Mouse (Mus musculus) liver, embryonic 13.5 days (tissue): ENCODE results near the gene Pdk2. TPM values are rescaled to one million over a fixed set of nuclear protein-coding genes. Genes with fewer than 3 reads are reported as not detected.
A peak's percentile ranks its signal among the peaks of the same experiment; 100 is the strongest.

Experiments
- ATAC-seq: fragments of 200-750 bp; cut with Nextera tagmentation; 2 replicates; pipeline ENCODE4 v1.8.0; 2017; ENCODE audit warnings: low read depth, mild to moderate bottlenecking, moderate number of reproducible peaks, moderate library complexity
- DNase-seq: peaks from one replicate; pipeline ENCODE4 v3.0.0; 2022
- H3K27ac ChIP-seq: fragments of 300-500 bp; sonication (generic); 2 replicates; pipeline ENCODE4 v1.5.1; 2015; ENCODE audit warnings: moderate library complexity, mild to moderate bottlenecking, inconsistent platforms
- H3K27me3 ChIP-seq: fragments of 300-500 bp; sonication (generic); 2 replicates; pipeline ENCODE4 v1.6.1; 2015; ENCODE audit warnings: mild to moderate bottlenecking, inconsistent platforms
- H3K36me3 ChIP-seq: fragments of 300-500 bp; sonication (generic); 2 replicates; pipeline ENCODE4 v1.6.1; 2015; ENCODE audit warnings: mild to moderate bottlenecking, inconsistent platforms
- H3K4me1 ChIP-seq: fragments of 300-500 bp; sonication (generic); replicated peaks from 2 replicates; pipeline ENCODE4 v1.6.1; 2015; ENCODE audit warnings: inconsistent platforms
- H3K4me2 ChIP-seq: fragments of 300-500 bp; sonication (generic); 2 replicates; pipeline ENCODE4 v1.6.1; 2015; ENCODE audit warnings: inconsistent platforms, mild to moderate bottlenecking, moderate library complexity
- H3K4me3 ChIP-seq: fragments of 300-500 bp; sonication (generic); replicated peaks from 2 replicates; pipeline ENCODE4 v1.5.1; 2015; ENCODE audit warnings: mild to moderate bottlenecking, inconsistent platforms
- H3K9ac ChIP-seq: fragments of 300-500 bp; sonication (generic); 2 replicates; pipeline ENCODE4 v1.6.1; 2015; ENCODE audit warnings: mild to moderate bottlenecking, inconsistent platforms
- H3K9me3 ChIP-seq: fragments of 300-500 bp; sonication (generic); replicated peaks from 2 replicates; pipeline ENCODE4 v1.6.1; 2016; ENCODE audit warnings: inconsistent platforms
- WGBS: fragments of 180-500 bp; shearing (Covaris S2); methylation state at CpG from one replicate; pipeline ENCODE4 v1.1.7; 2015; ENCODE audit not compliant: insufficient replicate concordance; 5-methylcytosine and 5-hydroxymethylcytosine counted together
- polyA plus RNA-seq: library from polyadenylated mRNA; unstranded; fragments of >200 nt; fragmentation: Nextera tagmentation; extraction: Ambion mirVana; gene quantifications from 2 replicates; pipeline ENCODE4 v1.2.1, GENCODE M21; 2015

The Pdk2 gene
- polyA plus RNA-seq, 1 experiment from 2014 or later, result 5.8 TPM

DNA sequence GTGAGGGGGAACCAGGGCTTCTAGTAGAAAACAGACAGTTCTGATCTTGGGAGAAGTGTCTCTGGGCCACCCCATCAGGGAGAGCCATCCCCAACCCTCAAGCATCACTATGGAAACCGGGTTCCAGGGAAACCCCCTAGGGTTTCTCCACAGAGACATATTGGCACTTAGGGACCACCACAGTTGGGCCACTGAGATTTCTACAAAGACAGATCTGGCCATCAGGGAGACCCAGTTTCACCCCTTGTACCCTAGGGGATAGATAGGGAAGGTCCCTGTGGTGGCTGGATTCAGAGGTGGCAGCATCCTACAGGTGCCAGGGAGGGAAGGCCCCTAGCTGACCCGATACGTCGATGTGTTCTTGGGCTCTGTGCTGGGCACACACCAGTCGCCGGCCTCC, 14.3 kb downstream of the Pdk2 start:
- H3K27ac ChIP-seq, result peak overlapping the region; percentile 9; the same call in 1 of the 2 replicates
- no peak overlapping the region for H3K9ac ChIP-seq
- peaks cover 4% of the 10 kb centered on the region; the same call in 1 of the 2 replicates for H3K27me3 ChIP-seq
- no peaks in the 10 kb centered on the region for H3K9me3 ChIP-seq
- 78% methylated on average over 6 of the region's 6 CpGs for WGBS
- no peak overlapping the region for H3K4me2 ChIP-seq
- H3K4me1 ChIP-seq, result peaks cover 24% of the 10 kb centered on the region
- DNase-seq (no peak), ATAC-seq (no peak)
- H3K4me3 ChIP-seq, result no peak overlapping the region
- peaks cover 43% of the 10 kb centered on the region for H3K36me3 ChIP-seq

DNA sequence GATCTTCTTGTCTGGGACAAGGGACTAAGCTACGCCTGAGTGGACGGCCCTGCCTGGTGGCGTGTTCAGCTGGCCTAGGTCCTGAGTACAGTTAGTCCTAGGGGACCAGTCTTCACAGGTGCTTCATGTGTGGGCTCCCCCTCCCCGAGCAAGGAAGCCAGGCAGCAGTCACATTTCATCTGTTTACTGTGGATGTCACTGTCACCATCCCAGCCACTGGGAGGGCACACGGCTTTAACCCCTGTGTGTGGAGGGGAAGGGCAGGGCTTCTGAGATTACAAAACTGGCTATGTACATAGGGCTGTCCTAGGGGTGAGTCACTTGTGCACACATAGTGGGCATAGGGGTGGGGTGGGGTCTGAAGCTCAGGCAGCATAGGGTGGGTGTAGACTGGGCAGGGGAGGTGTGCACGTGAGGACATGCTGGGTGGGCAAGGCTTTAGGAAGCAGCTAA, 15.0 kb downstream of the Pdk2 start:
- peaks cover 31% of the 10 kb centered on the region for H3K4me1 ChIP-seq
- H3K27me3 ChIP-seq, result peaks cover 4% of the 10 kb centered on the region; the same call in 1 of the 2 replicates
- no peaks in the 10 kb centered on the region for H3K9me3 ChIP-seq
- H3K36me3 ChIP-seq, result peaks cover 50% of the 10 kb centered on the region
- 62% methylated on average over 6 of the region's 6 CpGs for WGBS
- H3K9ac ChIP-seq, result no peak overlapping the region
- DNase-seq (no peak), ATAC-seq (peak; percentile 67)
- H3K4me3 ChIP-seq, result no peak overlapping the region
- H3K4me2 ChIP-seq, result no peak overlapping the region
- peak overlapping the region; percentile 22 for H3K27ac ChIP-seq

DNA sequence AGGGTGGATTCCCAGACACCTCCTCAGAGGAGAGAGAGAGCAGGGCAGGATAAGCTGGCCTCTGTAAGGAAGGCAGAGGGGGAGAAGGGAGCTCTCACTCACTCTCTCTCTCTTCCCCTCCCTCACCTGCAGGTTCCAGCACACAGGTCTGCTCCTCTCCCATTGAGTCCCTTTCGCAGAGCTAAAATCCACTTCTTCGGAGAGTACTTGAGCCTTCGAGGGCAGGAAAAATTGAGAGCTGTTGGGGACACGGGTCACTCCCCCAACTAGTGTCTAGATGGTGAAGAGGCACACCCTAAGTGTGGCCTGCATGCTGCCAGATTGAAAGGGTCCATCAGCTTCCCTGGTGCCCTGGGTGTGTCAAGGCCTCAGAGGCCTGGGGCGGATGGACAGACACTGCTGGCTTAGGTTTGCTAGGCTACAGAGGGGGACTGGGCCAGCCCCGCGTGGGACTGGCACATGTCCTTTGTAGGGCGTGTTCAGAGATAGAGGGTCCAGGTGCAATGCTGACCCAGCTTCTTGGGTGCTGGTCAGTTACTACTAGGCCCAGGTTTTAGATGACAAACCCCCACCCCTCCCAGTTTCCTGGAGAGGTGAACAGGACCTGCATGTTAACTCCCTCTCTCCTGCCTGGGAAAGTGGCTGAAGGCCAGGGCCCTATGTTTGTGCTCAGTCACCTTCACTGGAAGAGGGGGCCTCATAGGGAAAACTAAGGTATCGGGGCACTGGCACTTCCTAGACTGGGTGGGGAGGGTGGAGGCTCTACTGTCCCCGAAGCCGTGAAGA, 15.7 kb downstream of the Pdk2 start:
- DNase-seq, result no peak
- no peak overlapping the region for H3K4me2 ChIP-seq
- 0 out of 2 replicates have a peak, but pooled peaks have one; percentile 7 for ATAC-seq
- peaks cover 37% of the 10 kb centered on the region for H3K4me1 ChIP-seq
- H3K9ac ChIP-seq, result 0 out of 2 replicates have a peak overlapping the region, but pooled peaks have one; percentile 7
- H3K27me3 ChIP-seq, result peaks cover 4% of the 10 kb centered on the region; the same call in 1 of the 2 replicates
- H3K4me3 ChIP-seq, result no peak overlapping the region
- H3K9me3 ChIP-seq, result no peaks in the 10 kb centered on the region
- 76% methylated on average over 11 of the region's 11 CpGs for WGBS
- peak overlapping the region; percentile 22 for H3K27ac ChIP-seq
- H3K36me3 ChIP-seq, result peaks cover 57% of the 10 kb centered on the region

DNA sequence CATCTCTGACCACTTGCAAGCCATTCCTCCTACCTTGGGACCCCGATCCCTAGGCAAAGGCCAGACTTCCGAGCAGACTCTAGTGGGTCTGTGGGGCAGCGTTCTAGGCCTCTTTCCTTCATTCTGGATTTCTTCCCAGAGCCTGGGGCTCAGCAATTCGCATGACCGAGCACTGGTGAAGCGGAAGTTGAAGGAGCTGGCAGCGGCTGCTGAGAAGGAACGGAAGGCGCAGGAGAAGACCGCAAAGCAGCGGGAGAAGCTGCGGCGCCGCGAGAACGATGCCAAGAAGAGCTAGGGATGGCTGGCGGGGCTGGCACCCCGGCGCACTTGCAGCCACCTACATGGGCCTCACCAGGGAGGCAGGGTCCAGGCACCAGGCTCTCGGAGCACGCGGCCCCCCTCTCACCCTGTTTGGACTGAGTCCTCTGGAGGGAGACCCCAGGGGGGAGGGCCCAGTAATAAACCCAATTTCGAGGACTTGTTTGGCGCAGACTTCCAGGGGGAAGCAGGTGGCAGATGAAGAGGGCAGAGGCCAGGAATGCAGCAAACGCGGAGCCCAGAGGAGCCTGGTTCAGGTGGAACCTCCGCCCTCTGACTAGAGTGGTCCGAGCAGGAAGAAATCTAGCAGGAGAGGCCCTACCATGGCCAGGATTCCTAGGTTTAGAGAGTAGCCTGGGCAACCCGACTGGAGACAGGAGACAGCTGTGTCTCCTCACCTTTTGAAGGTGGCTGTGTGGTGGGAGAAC, 16.5 kb downstream of the Pdk2 start:
- Histone ChIP-seq H3K9me3 (no peaks in the 10 kb centered on the region), H3K4me2 (no peak overlapping the region), H3K36me3 (peaks cover 65% of the 10 kb centered on the region), H3K27ac (peak overlapping the region; percentile 22; the same call in 1 of the 2 replicates), H3K4me1 (peaks cover 46% of the 10 kb centered on the region), H3K9ac (no peak overlapping the region), H3K27me3 (peaks cover 11% of the 10 kb centered on the region; the same call in 1 of the 2 replicates), H3K4me3 (no peak overlapping the region)
- DNase-seq (no peak), ATAC-seq (no peak)
- 80% methylated on average over 29 of the region's 29 CpGs for WGBS

DNA sequence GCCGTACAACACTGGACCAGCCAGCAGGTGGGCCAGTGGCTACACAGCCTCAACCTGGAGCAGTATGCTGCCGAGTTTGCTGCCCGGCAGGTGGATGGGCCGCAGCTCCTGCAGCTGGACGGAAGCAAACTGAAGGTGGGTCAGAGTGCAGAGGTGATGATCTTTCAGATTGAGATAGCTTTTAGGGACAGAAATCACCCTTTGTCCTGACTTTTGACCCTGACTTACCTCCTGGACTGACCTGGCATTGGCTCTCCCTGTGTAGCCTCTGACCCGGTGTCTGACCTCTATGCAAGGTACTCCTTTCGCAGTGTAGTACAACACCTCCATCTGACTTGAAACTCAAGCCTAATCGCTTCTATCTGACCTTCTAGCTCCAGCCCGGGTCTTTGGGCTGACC, 17.7 kb downstream of the Pdk2 start:
- H3K4me1 ChIP-seq, result peaks cover 55% of the 10 kb centered on the region
- DNase-seq, result no peak
- no peak overlapping the region for H3K4me3 ChIP-seq
- no peak overlapping the region for H3K27ac ChIP-seq
- no peak overlapping the region for H3K9ac ChIP-seq
- H3K36me3 ChIP-seq, result peaks cover 77% of the 10 kb centered on the region
- ATAC-seq, result no peak
- peaks cover 22% of the 10 kb centered on the region; the same call in 1 of the 2 replicates for H3K27me3 ChIP-seq
- WGBS, result 86% methylated on average over 9 of the region's 9 CpGs
- H3K4me2 ChIP-seq, result no peak overlapping the region
- no peaks in the 10 kb centered on the region for H3K9me3 ChIP-seq

DNA sequence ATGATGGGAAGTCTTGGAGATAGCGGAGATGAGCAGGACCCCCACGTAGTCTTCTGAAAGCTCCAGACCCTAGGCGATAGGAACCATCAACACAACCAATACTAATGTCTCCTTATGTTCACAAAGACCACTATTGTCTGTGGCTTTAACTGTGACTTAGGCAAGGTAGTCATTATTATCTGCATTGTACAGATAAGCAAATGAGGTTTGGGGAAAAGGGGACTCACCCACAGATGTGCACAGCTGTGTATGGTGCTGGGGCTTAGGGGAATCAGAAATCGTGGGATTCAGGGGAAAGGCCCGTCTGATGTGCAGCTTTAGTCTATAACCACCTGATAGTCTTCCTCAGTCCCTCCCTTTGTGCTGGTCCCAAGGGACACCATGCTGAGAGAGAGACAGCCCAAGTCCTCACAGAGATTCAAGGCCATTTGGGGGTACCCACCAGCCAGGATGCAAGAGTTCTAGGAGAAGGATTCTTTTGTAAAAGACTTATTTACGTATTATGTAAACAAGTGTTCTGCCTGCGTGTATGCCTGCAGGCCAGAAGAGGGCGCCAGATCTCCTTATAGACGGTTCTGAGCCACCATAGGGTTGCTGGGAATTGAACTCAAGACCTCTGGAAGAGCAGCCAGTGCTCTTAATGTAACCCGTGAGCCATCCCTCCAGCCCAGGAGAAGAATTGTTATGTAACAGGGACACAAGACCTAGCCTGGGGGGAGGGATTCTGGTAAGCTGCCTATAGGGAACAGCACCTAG, 18.7 kb downstream of the Pdk2 start:
- H3K27ac ChIP-seq, result peak overlapping the region; percentile 47
- peaks cover 86% of the 10 kb centered on the region for H3K36me3 ChIP-seq
- WGBS, result 61% methylated on average over 10 of the region's 10 CpGs

DNA sequence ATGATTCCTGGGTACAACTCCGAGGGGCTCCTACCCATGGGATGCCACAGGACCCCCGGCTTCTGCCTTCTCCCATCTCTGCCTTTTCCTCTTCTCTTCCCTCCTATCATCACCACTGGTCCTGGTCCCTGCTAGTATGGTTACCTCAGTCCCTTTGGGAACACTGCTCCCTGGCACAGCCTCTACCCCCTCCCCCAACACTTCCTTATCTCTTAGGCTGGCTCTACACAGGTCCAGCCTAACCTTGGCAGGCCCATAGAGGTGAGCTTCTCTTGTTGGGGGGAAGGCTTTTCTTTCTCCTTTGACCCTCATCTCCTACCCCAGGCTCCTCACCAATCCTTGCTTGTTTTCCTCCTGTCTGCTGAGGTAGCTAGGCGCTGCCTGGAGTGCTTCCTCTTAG, 25.7 kb downstream of the Pdk2 start:
- Histone ChIP-seq H3K9ac (peak overlapping the region; percentile 60), H3K4me2 (peak overlapping the region; percentile 83), H3K36me3 (peaks cover 77% of the 10 kb centered on the region), H3K4me3 (0 out of 2 replicates have a peak overlapping the region, but pooled peaks have one; percentile 13), H3K4me1 (peaks cover 79% of the 10 kb centered on the region), H3K9me3 (no peaks in the 10 kb centered on the region), H3K27ac (peak overlapping the region; percentile 77), H3K27me3 (peaks cover 21% of the 10 kb centered on the region)
- WGBS, result 79% methylated on average over 3 of the region's 3 CpGs
- ATAC-seq (no peak), DNase-seq (no peak)

More for the DNA sequence above, 18.7 kb downstream of the Pdk2 start:
- no peaks in the 10 kb centered on the region for H3K9me3 ChIP-seq
- ATAC-seq (no peak), DNase-seq (no peak)
- no peak overlapping the region for H3K4me2 ChIP-seq
- peaks cover 60% of the 10 kb centered on the region for H3K4me1 ChIP-seq
- H3K27me3 ChIP-seq, result peaks cover 18% of the 10 kb centered on the region; the same call in 1 of the 2 replicates
- H3K9ac ChIP-seq, result no peak overlapping the region
- H3K4me3 ChIP-seq, result no peak overlapping the region

DNA sequence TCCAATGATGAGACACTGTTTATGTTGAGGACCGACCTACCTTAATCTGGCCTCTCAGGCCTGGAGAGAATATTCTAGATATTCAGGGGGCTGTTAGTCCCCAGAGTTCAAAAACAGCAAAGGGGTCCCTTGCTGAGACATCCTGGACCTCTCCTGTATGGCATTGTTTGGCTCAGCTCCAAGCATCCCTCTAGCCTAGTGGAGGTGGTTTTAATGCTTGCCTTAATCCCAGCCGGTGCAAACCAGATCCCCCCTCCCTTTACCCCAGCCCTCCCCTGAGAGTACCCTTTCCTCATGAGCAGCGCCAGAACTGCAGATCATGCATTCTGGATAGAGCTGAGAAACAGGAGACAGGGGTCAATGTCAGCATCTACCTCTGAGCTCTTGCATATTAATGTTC, 28.7 kb downstream of the Pdk2 start:
- Histone ChIP-seq H3K4me2 (peak overlapping the region; percentile 83), H3K4me1 (peaks cover 78% of the 10 kb centered on the region), H3K4me3 (peak overlapping the region; percentile 89), H3K27me3 (peaks cover 3% of the 10 kb centered on the region; the same call in 1 of the 2 replicates), H3K9ac (peak overlapping the region; percentile 78), H3K36me3 (peaks cover 48% of the 10 kb centered on the region), H3K9me3 (no peaks in the 10 kb centered on the region), H3K27ac (peak overlapping the region; percentile 100)
- WGBS, result 16% methylated on average over 3 of the region's 3 CpGs
- no peak for DNase-seq
- no peak for ATAC-seq

DNA sequence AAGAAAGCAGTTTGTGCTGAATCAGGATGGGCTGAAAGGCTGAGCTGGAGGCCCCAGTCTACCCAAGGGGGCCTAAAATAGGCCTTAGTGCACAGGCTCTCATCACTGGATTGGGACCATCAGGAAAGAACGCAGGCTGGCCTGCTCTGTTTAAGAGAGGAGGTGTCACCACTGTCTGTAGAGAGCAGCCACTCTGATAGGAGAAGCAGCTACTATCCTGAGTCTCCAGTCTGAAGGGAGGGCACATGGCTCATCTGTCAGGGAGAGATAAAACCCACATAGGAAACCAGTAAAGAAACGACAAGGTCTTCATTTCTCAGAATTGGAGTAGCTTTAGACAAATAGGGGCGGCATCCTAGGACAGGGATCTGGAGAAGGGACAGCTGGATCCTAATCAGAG, 29.1 kb downstream of the Pdk2 start:
- Histone ChIP-seq H3K27me3 (peaks cover 3% of the 10 kb centered on the region; the same call in 1 of the 2 replicates), H3K4me2 (peak overlapping the region; percentile 83), H3K27ac (peak overlapping the region; percentile 100), H3K4me1 (peaks cover 78% of the 10 kb centered on the region), H3K4me3 (peak overlapping the region; percentile 89), H3K36me3 (peaks cover 44% of the 10 kb centered on the region), H3K9ac (peak overlapping the region; percentile 99), H3K9me3 (no peaks in the 10 kb centered on the region)
- 6% methylated on average over 3 of the region's 3 CpGs for WGBS
- peak; percentile 90 for DNase-seq
- peak; percentile 97 for ATAC-seq

DNA sequence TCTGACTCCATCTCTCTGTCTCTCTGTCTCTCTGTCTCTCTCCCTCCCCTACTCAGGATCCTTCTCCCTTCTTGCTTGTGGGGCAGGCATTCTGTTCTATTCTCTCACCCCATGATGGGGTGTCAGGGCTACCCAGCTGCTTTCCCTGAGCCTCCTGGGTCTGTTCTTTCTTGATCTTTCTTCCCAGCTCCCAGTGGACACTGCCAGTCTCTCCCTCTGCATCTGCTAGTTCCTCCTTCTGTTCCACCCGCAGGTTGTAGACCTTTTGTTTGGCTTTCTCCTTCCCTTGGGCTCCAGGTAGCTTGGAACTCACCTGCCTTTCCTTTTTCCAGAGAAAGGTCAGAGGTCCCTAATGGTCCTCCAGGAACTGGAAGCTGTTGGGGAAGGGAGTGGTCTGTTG, 29.7 kb downstream of the Pdk2 start:
- no peaks in the 10 kb centered on the region for H3K9me3 ChIP-seq
- H3K4me1 ChIP-seq, result peaks cover 79% of the 10 kb centered on the region
- no peak for DNase-seq
- ATAC-seq, result no peak
- peak overlapping the region; percentile 83 for H3K4me2 ChIP-seq
- H3K9ac ChIP-seq, result peak overlapping the region; percentile 99
- H3K27ac ChIP-seq, result peak overlapping the region; percentile 100
- peaks cover 3% of the 10 kb centered on the region; the same call in 1 of the 2 replicates for H3K27me3 ChIP-seq
- WGBS, result 0% methylated on average over 1 of the region's 1 CpGs
- H3K36me3 ChIP-seq, result peaks cover 37% of the 10 kb centered on the region
- peak overlapping the region; percentile 89 for H3K4me3 ChIP-seq
